Mouse (Mus musculus) NIH3T3 (cell line): ENCODE measurements around the gene Plppr2.

Source experiments
- DNase-seq: peaks from one replicate; pipeline ENCODE4 v3.0.0-alpha.2; 2012; ENCODE audit warnings: low read depth

The Plppr2 gene

GRCm38 (mm10) chr9:21961366-21961980 is 24.6 kb downstream of the Plppr2 start:
- no peak for DNase-seq

DNA sequence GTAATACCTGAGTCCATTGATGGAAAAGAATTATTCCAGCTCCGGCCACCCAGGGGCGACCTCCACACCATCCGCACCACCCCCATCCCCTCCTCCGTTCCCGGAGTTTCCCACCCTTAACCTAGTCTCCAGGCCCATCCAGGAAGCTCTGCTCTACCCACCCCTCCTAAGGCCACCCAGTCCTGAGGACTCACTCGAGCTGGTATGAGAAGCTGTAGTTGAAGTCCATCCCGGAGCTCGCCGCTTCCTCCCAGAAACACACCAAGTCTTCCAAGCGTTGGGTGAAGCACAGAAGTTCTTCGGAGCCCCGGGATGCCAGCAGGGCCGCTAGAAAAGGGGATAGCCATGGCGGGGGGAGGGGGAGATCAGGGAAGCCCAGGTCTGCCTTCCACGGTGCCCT is 25.2 kb downstream of the Plppr2 start:
- DNase-seq: no peak

DNA sequence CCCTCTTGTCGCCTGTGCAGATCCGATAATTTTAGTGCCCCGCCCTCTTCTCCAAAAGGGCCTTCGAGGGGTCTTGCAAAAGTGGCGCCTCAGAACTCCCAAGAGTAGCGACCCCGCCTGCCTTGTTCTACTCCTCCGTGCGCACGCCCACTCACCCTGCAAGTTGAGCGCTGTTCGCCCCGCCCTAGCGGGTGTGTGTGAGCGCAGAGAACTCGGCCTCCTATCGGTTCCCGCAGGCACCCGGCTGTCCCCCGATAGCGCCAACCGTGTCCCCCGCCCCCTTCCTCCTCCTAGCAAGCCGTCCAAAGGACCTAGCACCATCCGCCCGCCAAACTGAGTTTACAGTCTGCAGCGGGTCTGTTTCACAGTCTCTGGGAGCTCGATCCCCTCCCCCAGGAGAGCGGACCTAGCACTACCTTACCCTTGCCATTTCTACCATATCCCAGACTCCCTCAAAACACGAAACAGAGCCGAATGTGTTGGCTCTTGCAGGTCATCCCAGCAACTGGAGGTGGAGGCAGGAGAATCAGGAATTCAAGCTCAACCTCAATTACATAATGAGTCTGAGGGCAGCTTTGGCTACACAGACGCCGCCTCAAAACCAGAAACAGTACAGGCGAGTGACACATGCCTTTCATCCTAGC is 25.7 kb downstream of the Plppr2 start:
- no peak for DNase-seq

DNA sequence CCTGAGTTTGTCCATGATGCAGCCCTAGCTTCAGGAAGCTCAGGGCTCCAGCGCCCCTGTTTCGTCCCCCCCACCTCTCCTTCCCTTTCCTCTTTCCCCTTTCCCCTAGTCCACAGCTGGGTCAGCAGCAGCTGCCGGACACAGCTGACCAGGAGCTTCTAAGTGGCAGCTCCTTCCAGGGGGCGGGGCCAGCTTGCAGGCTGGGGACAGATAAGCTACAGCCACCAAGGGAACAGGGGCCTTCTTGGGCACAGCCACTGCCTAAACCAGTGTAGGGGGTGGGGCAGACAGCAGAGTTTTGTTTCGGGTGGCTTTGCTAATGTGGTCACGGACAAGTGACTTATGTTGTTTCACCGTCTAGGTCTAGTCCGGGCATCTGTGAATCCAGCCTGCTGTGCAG is 26.6 kb downstream of the Plppr2 start, which contains the start of gene Epor:
Epor (minus strand) TSS at position 90 of the 400 bp plus-strand sequence.
- no peak for DNase-seq

GRCm38 (mm10) chr9:21968883-21969282 is 32.0 kb downstream of the Plppr2 start:
- DNase-seq: no peak

DNA sequence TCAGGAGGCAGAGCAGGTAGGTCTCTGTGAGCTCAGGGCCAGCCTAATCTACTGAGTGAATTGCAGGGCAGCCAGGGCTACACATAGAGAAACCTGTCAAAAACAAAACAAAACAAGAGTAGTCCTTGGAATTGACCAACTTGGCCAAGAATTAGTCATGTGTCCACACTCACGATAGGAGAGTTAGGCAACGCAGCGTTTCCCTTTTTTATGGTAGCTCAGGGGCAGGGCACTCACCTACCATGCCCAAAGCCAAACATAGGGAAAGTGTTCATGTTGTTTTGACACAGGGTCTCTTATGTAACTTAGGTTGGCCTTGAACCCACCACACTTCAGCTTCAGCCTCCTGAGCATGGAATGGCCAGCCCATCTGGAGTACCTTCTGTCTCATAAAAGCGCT is 32.5 kb downstream of the Plppr2 start:
- DNase-seq: no peak

GRCm38 (mm10) chr9:21976626-21977175 is 39.9 kb downstream of the Plppr2 start:
- DNase-seq: no peak

DNA sequence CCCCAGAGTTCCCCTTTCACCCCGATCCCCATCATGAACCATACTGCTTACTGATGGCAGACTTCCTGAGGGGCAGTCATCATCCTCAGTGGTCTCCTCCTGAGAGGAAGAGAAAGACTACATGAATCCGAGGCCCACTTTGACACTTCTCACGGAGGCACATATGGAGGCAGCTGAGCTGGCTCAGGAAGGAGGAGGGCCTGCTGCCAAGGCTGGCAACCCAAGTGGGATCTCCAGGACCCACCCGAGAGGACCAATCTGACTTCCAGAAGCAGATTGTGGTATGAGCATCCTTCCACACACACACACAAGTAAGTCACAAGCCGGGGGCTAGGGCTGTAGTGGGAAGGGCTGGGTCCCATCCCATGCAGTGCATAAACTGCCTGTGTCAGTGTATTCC is 40.5 kb downstream of the Plppr2 start:
- DNase-seq: no peak

DNA sequence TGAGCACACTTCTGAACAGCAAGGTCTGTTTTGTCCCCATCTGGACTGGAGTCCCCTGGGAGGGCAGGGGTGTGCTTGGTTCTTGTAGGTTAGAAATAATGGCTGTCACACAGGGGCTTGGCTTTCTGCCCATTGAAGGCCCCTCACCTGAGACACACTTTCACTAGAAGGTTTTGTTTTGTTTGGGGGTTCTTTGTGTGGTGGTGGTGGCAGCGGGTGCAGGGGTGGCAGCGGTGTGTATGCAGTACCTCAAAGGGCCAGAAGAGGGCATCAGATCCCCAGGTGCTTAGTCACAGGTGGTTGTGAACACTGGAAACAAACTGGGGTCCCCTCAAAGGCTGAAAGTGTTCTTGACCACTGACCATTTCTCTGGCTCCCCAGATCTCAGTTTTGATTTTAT is 41.1 kb downstream of the Plppr2 start:
- DNase-seq: peak; percentile 33

DNA sequence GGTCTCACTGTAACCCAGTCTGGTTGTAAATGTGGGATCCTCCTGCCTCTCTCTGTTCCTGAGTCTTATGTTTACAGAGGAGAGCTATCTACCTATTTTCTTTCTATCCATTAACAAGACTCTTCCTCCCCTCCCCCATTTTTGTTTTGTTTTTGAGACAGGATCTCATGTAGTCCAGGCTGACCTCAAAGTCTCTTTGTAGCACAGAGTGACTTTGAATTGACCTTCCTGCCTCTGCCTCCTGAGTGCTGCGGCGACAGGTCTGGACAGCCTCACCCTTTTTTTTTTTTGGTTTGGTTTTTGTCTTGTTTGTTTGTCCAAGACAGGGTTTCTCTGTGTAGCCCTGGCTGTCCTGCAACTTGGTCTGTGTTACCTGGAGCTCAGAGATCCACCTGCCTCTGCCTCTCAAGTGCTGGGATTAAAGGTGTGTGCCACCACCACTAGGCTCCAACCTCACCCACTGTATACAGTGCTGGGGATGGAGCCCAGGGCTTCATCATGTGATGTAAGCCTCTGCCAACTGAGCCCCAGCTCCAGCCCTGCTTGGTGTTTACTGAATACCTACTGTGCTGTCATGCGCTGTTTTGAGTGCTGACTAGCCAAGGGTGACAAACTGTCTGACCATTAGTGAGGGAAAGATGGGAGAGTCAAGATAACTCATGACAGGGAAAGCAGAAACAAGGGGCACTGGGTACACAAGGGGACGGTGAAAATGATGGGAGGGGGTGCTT is 41.7 kb downstream of the Plppr2 start:
- no peak for DNase-seq

DNA sequence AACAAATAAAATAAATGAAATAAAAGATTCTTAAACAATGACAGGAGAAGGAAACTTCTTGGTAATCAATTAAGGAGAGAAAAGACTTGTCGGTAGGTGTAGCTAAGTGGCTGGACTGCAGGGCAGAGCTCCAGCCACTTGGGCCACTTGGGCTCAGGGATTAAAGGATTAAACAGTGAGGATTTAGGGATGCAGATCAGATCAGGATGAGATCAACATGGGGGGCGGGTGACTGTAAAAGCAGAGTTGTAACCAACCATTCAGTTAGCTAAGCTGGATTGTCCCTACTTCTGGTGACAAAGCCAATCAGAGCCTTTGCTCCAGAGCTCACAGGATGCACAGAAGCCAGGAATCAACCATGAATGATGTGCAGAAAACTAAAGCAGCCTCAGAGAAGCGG is 47.1 kb downstream of the Plppr2 start:
- no peak for DNase-seq

DNA sequence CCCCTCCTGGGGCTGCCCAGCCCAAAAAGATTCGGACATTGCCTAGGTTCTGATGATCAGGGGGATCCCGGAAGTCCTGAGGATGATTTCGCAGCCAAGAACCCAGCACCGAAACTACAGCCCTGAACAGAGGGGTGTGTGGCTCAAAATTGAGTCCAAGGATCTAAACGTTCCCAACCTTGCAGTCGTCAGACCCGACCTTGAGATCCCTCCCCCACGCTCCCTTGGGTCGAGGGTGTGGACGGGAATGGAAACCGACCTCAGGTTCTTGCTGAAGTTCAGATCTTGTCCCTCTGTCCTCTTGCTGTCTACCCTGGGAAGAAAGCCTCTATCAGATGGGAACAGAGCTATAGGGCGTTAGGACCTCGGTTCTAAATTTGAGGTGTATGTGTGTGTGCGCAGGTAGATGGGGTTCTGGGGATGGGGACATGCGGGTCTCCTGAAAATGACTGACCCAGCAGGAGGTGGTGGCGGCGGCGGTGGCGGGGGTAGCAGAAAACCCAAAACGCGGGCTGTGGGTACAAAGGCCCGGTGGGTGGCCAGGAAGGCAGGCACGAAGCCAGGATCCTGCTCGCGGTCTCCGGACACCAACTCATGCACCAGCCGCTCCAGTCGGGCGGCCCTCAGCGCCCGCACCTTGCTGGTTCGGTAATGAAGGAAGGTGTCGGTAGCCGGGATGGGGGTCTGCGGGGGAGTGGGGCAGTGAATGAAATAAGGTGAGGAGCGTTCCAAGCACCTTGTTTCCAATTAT is 50.9 kb downstream of the Plppr2 start:
- no peak for DNase-seq

DNA sequence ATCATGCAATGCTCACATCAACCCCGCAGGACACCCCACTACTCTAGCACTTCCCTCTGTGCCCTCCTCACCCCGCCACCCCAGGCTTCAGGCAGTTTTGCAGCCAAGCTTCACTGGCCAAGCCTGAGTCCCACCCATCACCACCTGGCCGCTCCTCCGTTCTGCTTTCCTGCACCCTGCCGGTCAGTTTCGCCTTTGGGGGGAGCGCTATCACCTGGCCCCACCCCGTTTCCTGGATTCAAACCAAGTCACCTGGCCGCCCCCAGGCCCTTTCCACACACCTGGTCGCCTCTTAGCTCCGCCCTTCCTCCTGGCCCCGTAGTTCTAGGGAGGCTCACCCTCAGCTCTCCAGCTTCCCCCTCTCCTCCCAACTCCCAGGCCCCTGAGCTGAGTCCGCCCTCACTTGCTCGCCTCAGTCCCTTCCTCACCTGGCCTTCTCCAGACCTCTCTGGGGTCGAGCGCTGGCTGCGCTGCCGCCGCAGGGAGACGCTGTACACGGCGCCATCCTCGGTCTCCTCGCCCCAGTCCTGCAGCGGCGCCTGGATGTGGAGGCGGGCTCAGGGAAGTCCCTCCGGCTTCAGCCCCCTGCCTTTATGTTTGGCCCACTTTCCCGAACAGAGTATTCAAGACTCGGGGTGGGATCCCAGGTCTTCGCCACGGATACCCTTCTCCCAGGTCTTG is 51.7 kb downstream of the Plppr2 start:
- no peak for DNase-seq

DNA sequence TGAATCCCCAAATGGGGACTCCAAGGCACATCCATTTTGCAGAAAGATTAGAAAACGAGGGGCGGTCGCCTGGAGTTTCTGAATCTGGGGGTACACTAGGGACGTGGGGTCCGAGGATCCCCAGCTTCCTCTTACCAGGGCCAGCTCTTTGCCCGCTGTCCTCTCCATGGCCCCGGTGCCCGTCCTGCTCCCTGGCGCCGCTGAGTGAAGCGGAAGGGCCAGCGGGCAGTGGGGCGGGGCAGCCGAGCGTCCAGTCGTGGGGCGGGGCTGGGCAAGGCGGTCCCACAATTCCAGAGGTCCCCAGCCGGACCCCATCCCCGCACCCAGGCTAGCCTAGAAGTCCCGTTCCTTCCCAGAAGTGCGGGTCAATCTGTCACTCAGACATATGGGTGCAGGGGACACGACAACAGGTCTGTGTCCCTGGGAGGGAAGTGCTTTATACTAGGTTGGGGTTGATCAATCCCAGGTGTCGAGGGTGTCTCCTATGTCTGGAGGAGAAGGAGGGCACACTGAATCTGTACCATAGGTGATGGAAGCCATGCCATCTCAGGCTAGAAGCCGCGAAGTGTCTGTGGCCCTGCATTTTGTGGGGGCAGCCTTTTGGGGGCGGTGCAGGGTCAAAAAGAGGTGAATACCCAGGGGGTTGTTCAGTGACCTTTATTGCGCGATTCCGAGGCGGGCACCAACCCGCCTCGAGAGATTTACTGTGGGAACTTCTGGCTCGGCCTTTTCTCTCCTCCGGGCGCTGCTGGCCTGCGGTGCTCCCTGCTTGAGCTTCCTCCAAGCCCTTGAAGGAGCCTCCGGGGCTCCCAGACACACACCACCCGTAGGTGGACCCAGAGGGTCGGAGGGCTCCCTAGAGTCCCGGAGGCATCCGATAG is 52.6 kb downstream of the Plppr2 start, which contains the start of gene Rgl3:
Rgl3 (minus strand) TSS at position 217 of the 881 bp plus-strand sequence.
- DNase-seq: peak; percentile 58

GRCm38 (mm10) chr9:21992227-21992626 is 55.4 kb downstream of the Plppr2 start:
- DNase-seq: no peak

DNA sequence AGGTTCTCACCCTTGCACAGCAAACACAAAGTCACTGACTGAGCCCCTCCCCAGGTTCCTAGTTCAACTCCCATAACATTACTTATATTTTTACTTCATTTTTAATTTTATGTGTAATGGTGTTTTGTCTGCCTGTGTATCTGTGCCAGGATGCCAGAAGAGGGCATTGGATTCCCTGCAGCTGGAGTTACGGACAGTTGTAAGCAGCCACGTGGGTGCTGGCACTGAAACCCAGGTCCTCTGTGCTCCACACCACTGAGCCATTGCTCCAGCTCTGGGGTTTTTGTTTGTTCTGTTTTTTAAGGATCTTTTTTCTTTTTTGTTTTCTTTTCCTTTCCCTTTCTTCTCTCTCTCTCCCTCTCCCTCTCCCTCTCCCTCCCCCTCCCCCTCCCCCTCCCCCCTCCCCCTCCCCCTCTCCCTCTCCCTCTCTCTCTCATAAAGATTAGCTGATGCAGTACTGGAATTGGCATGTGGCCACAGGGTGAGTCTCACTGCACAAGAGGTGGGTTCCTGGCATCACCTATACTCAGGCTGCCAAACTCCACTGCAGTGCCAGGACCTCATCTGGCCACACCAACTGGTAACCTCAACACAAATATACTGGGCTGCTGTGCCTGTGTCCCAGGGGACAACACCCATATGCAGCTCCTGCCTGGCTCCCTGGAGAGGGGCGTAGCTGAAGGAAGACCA is 59.5 kb downstream of the Plppr2 start:
- peak; percentile 19 for DNase-seq
